Mouse (Mus musculus): ENCODE results near the gene Lama5.

Gene Lama5

DNA sequence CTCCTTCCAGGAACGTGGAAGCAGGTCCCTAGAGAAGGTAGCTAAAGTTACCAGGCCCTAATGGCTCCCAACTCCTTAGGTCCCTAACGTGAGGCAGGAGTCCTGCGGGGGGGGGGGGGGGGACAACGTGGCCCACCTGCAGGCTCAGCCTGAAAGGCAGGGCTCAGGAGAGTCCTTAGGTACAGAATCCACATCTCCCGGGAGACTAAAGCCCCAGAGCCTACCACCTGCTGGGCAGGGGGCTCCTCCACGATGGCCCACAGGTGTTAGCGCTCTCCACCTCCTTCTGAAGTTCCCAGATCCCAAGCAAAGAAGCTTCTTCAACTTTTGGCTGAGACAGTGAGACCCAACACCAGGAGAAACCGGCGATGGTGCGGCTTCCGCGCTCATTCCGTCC is 1.0 kb downstream of the Lama5 start:
- DNase-seq (ENCODE audit: low read depth, low spot score) = no peak

DNA sequence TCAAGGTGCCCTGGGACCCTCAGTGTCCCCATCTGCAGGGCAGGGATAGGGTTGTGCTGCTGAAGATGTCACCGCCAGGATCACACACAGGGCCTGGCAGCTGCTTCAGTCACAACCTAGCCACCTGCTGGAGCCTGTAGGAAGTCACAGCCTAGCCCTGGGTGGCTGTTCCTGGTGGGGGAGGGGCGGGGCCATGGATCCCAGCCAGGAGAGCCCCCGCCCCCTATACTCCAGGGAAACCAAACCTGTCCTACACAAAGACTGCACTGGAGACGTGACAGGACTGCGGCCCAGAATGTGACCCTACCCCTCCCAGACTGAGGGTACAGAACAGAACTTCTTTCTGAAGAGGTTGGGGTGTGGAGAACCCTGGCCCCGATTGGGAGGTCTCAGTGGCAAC is 3.4 kb downstream of the Lama5 start:
- DNase-seq (ENCODE audit: low read depth, low spot score) = no peak

GRCm38 (mm10) chr2:180221051-180221450 is 4.6 kb downstream of the Lama5 start:
- no peak for DNase-seq (ENCODE audit: low read depth, low spot score)

DNA sequence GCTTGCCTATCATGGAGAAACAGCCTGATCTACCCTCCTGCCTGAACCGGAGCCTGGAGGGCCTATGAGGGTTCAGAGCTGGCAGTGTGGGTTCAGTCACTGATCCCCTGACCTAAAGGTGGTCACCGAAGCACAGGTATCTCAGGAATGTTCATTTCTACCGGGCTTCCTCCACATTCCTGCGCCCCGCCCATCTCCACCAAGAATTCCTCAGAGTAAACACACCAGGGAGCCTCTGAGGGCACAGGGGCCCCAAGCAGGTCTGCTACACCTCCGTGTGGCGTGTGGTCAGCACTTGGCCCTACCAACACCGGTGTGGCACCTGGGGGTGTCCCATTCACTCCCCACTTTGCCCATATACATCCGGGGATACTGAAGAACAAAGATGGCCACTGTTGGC is 5.5 kb downstream of the Lama5 start:
- no peak for DNase-seq (ENCODE audit: low read depth, low spot score)

GRCm38 (mm10) chr2:180219145-180219943 is 6.3 kb downstream of the Lama5 start:
- DNase-seq (ENCODE audit: low read depth, low spot score) = no peak

- no peak for DNase-seq (ENCODE audit: low read depth, low spot score)
Measured at GRCm38 (mm10) chr2:180218677-180219076, 7.0 kb downstream of the Lama5 start.

DNA sequence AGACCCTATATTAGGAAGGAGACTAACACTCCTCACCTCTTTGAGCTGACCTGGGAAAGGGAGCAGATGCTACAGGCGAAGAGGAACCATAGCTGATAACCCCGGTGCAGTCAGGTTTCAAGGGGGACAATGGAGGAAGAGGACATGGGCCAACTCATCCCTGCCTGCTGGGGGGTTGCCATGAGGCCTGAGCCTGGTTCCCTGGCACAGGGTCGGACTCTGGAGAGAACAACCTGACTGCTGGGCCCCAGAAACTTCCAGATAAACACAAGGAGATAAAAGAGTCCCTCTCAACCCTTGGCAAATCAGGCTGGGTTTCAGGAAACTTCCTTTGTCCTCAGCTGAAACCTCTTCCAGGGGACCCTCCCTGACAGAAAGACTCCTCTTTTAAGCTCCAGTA is 7.4 kb downstream of the Lama5 start:
- no peak for DNase-seq (ENCODE audit: low read depth, low spot score)

DNA sequence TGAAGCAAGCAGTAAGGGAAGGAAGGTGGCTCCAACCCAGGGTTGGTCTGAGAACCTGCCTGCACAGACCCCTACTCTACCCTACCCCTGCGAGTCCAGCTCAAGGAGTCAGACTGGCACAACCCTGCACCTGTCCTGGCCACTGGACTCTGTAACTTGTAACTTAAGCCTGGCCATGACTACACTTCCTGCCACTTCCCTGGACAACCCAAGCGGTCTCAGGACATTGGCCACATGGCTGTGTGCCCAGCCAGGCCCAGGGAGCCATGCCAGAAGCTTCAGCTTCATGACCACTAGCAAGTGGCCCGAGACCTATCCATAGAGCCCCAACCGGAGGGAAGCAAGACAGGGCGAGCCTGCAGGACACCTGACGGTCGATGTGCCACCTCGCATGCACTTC is 8.1 kb downstream of the Lama5 start:
- DNase-seq (ENCODE audit: low read depth, low spot score) = no peak

DNA sequence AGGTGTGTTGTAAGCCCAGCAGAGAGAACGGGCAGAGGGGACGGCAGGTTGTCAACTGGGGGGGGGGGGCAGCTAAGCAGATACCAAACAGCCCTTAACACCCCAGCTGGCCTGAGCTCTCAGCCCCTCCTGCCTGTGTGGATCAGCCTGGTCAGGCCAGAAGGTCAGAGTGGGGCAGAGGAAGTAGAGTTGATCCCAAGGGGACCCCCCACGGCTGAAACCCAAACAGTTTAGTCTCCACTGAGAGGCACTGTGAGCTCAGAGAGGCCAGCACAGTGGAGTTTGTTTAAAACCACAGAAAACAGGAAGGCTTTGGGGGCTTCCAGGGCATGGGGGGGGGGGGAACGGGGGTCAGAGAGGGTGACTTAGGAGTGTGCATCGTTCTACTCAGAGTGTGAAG is 8.7 kb downstream of the Lama5 start:
- DNase-seq (ENCODE audit: low read depth, low spot score) = no peak

GRCm38 (mm10) chr2:180215951-180216350 is 9.7 kb downstream of the Lama5 start:
- DNase-seq (ENCODE audit: low read depth, low spot score) = no peak

DNA sequence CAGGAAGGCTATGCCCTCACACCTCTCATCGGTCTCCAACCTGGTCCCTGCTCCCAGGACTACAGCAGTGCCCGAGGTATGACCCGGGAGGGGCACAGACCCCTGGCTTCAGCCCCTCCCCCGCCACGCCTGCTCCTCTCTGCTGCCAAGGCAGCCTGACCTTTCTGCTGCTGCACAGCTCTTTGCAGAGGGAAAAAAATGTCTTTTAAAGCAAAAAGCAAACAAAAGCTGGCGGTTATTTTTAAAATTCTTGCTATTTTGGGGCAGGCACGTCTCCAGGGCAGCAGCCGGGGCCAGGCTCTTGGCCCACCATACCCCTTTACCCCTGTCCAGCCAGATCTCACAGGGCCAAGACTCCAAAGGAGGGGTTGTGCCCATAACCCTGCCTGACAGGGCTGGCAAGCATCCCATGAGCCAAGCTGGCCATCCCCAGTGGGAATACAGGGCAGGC is 10.6 kb downstream of the Lama5 start:
- no peak for DNase-seq (ENCODE audit: low read depth, low spot score)

DNA sequence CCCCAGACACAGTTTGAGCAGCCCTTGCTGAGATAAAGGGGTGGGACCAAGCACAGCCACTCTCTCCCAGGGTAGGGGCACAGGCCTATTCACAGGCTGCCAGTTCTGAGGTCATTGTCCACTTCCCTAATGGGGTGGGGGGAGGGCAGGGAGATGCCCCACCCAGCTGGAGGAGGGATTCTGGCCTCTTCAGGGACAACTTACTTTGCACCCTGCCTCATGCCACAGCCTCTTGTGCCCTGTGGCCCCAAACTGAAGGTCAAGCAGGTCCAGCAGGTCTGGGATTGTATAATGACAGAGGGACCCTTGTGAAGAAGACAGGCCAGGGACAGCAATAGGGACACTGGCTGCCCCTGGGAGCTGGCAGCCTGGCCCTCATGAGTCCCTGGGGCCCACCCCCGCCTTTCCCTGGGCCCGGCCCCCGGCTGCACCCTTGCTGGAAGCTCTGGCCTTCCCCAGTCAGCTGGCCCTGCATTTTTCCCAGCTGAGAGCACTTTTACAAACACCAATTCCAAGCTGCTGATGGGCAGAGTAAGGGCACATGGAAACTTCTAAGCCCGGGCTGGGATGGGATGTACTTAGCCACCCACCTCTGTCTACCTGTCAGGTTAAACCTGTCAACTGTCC is 11.2 kb downstream of the Lama5 start:
- DNase-seq (ENCODE audit: low read depth, low spot score) = no peak

DNA sequence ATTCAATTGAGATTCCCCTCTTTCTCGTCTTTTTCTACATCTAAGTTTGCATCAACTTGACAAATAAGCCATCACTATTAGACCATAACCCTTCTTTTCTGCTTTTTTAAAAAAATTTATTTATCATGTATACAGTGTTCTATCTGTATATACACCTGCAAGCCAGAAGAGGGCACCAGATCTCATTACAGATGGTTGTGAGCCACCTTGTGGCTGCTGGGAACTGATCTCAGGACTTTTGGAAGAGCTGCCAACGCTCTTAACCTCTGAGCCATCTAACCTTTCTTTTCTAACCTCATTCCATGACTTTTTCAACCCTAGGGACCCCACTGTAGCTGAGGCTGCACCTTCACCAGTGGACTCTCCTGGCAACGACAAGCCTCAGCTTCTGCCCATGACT is 13.4 kb downstream of the Lama5 start:
- DNase-seq (ENCODE audit: low read depth, low spot score) = no peak

DNA sequence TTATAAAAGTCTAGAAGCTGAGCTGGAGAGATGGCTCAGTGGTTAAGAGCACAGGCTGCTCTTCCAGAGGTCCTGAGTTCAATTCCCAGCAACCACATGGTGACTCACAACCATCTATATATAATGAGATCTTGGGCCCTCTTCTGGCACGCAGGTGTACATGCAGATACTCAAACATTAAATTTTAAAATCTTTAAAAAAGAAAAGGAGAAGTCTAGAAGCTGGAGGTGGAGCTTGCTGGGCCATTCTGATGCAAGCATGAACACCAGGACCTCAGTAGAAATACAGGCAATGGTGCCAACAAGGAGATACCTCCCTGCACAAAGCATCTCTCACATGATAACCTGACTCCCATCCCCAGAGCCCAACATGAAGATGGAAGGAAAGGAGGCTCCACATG is 16.7 kb downstream of the Lama5 start:
- DNase-seq (ENCODE audit: low read depth, low spot score) = no peak

GRCm38 (mm10) chr2:180207840-180208239 is 17.8 kb downstream of the Lama5 start:
- DNase-seq (ENCODE audit: low read depth, low spot score) = no peak

GRCm38 (mm10) chr2:180205956-180206280 is 19.7 kb downstream of the Lama5 start:
- DNase-seq (ENCODE audit: low read depth, low spot score) = no peak

DNA sequence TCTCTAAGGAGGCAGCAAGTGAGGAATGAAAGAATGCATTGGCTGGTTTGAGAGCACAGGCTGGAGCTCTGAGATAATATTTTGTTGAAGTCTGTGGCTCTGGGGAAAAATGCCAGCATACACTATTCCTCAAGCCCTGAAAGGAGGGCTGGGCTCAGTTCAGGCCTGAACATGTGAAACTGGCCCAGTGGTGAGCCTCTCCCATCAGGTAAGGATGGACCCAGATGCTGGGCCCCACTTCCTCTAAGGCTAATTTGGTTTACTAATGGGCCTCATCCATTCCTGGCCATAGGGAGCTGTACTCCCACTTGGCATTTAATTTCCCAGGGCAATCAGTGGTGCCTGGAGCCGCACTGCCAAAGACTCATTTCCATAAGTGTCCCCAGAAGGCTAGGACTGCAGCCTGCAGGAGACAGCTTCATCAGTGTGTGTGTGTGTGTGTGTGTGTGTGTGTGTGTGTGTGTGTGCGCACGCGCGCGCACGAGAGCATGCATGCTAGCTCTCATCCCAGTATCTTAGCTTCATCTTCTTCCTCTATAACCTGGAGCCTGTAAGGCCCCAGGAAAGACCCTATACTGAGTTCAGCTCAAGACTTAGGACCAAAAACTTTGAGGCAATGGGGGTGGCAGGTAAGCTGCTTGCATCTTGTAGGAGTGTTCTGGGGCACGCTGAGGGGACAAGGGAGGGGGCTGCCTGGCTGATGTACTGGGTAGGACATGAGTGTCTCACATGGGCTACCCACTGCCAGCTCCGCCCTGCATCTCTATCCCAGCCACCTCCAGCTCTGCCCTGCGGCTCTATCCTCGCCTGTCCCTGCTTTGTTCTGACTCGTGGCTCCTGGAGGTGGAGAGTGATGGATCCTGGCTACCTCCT is 20.3 kb downstream of the Lama5 start:
- DNase-seq (ENCODE audit: low read depth, low spot score) = no peak

DNA sequence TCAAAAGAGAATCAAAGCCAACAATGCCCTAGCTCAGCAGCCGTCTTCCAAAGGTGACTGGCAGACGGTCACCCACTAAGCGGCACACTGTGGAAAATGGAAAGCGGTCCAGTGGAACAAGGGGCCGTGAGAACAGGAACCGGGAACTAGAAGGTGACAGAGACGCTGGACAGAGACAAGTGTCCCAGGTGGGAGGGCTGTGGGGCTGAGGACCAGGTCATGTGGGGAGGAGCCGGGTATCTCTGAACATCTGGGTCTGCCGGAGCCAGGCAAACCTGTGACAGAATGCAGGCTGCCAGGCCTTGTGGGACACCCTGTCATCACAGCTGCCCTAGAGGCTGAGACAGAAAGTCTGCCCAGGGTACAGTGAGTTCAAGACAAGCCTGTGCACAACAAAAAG is 21.2 kb downstream of the Lama5 start:
- DNase-seq (ENCODE audit: low read depth, low spot score) = no peak

DNA sequence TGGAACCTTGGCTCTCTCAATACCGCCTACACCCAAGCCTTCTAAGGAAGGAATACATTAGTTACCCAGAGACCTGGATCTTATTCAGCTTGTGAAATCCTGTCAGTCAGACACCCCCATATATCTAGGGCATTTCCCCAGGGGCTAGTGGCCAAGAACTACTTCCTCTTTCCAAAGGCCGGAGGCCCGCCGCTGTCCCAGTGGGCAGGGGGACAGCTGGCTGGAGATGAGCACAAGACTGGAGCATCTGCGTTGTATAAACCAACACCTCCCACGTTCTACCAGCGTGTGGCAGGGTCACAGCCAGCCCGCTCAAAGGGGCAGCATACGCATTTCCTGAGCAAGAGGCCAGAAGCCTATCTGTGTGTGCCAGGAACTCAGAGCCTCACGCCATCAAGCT is 22.9 kb downstream of the Lama5 start:
- DNase-seq (ENCODE audit: low read depth, low spot score) = no peak

DNA sequence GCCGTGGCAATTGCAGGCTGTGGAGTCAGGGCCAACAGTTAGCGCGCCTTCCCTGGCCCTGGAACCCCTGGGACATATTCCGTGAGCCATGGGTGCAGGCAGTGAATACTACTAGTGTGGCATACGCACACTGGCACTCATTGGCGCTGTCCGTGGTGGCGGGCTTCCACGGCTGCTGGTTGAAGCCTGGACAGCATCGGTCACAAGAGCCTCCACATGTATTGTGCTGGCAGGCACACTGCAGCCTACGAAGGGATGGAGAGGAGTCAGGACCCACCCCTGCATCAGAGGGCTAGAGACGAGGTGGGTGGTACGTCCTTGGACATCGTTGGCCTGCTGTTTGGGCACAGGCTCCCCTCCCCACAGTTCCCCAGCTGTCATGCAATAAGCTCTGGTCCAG is 23.4 kb downstream of the Lama5 start:
- no peak for DNase-seq (ENCODE audit: low read depth, low spot score)

DNA sequence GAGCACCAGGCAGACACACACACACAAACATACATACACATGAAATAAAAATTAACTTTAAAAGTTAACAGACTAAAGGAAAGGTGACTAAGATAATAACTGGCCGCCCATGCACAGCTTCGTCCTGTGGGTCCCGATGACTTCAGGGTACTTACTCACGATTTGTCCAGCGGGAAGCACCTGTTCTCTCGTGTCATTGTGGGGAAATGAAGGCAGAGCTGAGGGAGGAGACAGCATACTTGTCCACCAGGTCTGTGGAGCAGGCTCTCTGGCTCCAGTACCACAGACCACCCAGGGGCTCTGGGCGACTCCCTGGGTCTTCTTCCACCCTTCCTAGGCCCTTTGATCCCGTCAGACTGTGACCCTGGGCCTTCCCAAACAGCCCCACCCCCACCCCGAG is 24.4 kb downstream of the Lama5 start:
- DNase-seq (ENCODE audit: low read depth, low spot score) = no peak

DNA sequence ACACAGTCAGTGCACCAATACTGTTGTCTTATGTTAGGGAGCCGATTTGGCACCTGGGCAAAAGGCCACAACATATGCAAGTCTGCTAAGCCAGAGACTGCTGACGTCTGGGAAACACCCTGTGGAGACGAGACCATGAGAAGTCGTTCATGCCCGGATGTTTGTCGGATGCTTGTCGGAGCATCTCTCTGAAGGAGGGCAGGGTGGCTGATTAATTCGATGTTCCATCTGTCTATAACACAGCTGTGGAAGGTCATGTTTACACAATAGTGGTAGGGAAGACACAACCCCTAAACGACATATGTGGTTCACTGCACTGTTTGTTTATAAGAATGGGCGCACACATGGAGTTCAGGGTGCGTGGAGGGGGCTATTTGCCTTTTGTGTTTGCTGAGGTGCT is 25.0 kb downstream of the Lama5 start:
- DNase-seq (ENCODE audit: low read depth, low spot score) = no peak

- no peak for DNase-seq (ENCODE audit: low read depth, low spot score)
Measured at GRCm38 (mm10) chr2:180198782-180199181, 26.9 kb downstream of the Lama5 start.
